Mouse (Mus musculus): ENCODE results near the gene A630076J17Rik. TPM values are rescaled to one million over a fixed set of nuclear protein-coding genes. Genes with fewer than 3 reads are reported as not detected.

Gene A630076J17Rik
- polyA plus RNA-seq, 2 experiments = not detected

DNA sequence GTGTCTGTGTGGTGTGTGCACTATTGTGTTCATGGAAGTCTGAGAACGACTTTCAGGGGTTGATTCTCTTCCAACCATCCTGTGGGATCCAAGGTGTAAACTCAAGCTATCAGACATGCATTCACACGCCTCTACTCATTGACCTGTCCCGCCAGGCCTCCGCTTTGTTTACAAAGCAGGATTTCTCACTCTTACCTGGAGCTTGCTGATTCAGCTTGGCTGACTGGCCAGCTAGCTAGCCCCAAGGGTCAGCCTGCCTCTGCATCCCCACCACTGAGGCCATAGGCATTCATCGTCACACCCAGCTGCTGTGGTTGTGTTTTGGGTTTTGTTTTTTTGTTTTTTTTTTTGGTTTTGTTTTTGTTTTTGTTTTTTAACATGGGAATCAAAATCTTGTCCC, 1.2 kb upstream of the A630076J17Rik start:
- Histone ChIP-seq H3K4me2 (ENCODE audit: low read depth) (no peak overlapping the region), H3K36me3 (replicated peaks; ENCODE audit: control insufficient read depth, insufficient read depth, low read depth) (no peaks in the 10 kb centered on the region), H3K27me3 (ENCODE audit: control insufficient read depth, insufficient read depth, low read length) (no peaks in the 10 kb centered on the region), H3K9ac (replicated peaks) (no peak overlapping the region), H3K4me1 (replicated peaks; ENCODE audit: control insufficient read depth in 2 of 2, insufficient read depth in 2 of 2, low read length in 1 of 2) (peaks cover 0 to 2% of the 10 kb centered on the region in 2 experiments; a peak in 1 of 4 replicates), H3K4me3 (ENCODE audit: insufficient read depth in 1 of 2, low read depth in 2 of 2, low read length in 2 of 2) (no peak overlapping the region), H3K9me3 (ENCODE audit: control insufficient read depth, low read length) (no peaks in the 10 kb centered on the region), H3K27ac (no peak overlapping the region)
- DNase-seq (ENCODE audit: low read depth in 3 of 3, low spot score in 3 of 3) (no peak), ATAC-seq (ENCODE audit: insufficient read depth) (no peak)
- 51% methylated on average over 5 of the region's 5 CpGs for WGBS (ENCODE audit: insufficient replicate concordance)
- TF ChIP-seq CTCF (IDR thresholded peaks at IDR 0.05; ENCODE audit: low read depth) = no peak
- TF ChIP-seq EP300 (IDR thresholded peaks at IDR 0.05; ENCODE audit: low read depth) = no peak

DNA sequence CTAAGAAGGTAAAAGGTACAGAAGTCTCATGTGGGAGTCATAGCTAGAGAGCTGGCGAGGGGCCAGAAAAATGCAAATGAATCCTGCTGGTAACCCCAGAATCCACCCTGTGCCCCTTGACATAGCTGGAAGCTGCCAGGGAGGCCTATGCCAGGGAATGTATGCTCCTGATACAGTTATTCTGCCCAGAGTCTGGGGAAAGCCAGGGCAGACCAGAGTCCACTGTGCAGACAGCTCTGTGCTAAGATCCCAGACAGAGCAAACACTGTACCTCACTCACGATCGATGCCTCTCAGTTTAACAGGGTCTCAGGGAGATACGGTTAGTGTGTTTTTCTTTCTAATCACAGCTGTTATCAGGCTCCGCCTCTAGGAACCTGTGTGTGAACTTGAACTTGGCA, 592 bp upstream of the A630076J17Rik start:
- Histone ChIP-seq H3K9me3 (ENCODE audit: control insufficient read depth, low read length) (no peaks in the 10 kb centered on the region), H3K36me3 (replicated peaks; ENCODE audit: control insufficient read depth, insufficient read depth, low read depth) (no peaks in the 10 kb centered on the region), H3K27me3 (ENCODE audit: control insufficient read depth, insufficient read depth, low read length) (no peaks in the 10 kb centered on the region), H3K27ac (no peak overlapping the region), H3K4me1 (replicated peaks; ENCODE audit: control insufficient read depth in 2 of 2, insufficient read depth in 2 of 2, low read length in 1 of 2) (peaks cover 0 to 2% of the 10 kb centered on the region in 2 experiments; a peak in 1 of 4 replicates), H3K4me2 (ENCODE audit: low read depth) (no peak overlapping the region), H3K4me3 (ENCODE audit: insufficient read depth in 1 of 2, low read depth in 2 of 2, low read length in 2 of 2) (no peak overlapping the region), H3K9ac (replicated peaks) (no peak overlapping the region)
- WGBS (ENCODE audit: insufficient replicate concordance) = 45% methylated on average over 5 of the region's 5 CpGs
- no peak for TF ChIP-seq EP300 (IDR thresholded peaks at IDR 0.05; ENCODE audit: low read depth)
- DNase-seq (ENCODE audit: low read depth in 3 of 3, low spot score in 3 of 3) (no peak), ATAC-seq (ENCODE audit: insufficient read depth) (peak; percentile 70)

DNA sequence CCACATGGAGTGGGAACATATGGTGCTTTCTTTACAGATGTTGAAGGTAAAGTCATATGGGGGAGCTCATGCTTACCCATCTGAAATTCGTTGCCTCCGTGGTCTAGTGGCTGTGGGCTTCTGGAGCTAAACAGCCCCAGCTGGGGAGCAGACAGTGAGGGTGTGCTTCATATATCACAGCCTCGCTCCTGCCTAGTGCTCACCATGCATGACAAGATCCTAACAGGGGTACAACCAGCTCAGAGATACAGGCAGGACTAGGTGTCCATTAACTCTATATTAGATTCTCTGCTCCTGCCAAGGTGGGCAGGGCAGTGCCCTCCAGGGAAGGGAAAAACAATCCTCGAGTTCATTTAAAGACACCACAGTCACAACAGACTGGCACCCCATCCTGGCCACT, 788 bp downstream of the A630076J17Rik start:
- no peaks in the 10 kb centered on the region for H3K27me3 ChIP-seq (ENCODE audit: control insufficient read depth, insufficient read depth, low read length)
- DNase-seq (ENCODE audit: low read depth in 3 of 3, low spot score in 3 of 3) = no peak
- no peak overlapping the region for H3K4me2 ChIP-seq (ENCODE audit: low read depth)
- 54% methylated on average over 4 of the region's 4 CpGs for WGBS (ENCODE audit: insufficient replicate concordance)
- no peaks in the 10 kb centered on the region for H3K36me3 ChIP-seq (replicated peaks; ENCODE audit: control insufficient read depth, insufficient read depth, low read depth)
- H3K9ac ChIP-seq (replicated peaks) = no peak overlapping the region
- H3K4me3 ChIP-seq (ENCODE audit: insufficient read depth in 1 of 2, low read depth in 2 of 2, low read length in 2 of 2) = no peak overlapping the region
- ATAC-seq (ENCODE audit: insufficient read depth) = no peak
- TF ChIP-seq CTCF (IDR thresholded peaks at IDR 0.05; ENCODE audit: low read depth) (no peak), EP300 (IDR thresholded peaks at IDR 0.05; ENCODE audit: low read depth) (no peak)
- peaks cover 0 to 2% of the 10 kb centered on the region in 2 experiments; a peak in 1 of 4 replicates for H3K4me1 ChIP-seq (replicated peaks; ENCODE audit: control insufficient read depth in 2 of 2, insufficient read depth in 2 of 2, low read length in 1 of 2)
- H3K27ac ChIP-seq = no peak overlapping the region
- no peaks in the 10 kb centered on the region for H3K9me3 ChIP-seq (ENCODE audit: control insufficient read depth, low read length)

DNA sequence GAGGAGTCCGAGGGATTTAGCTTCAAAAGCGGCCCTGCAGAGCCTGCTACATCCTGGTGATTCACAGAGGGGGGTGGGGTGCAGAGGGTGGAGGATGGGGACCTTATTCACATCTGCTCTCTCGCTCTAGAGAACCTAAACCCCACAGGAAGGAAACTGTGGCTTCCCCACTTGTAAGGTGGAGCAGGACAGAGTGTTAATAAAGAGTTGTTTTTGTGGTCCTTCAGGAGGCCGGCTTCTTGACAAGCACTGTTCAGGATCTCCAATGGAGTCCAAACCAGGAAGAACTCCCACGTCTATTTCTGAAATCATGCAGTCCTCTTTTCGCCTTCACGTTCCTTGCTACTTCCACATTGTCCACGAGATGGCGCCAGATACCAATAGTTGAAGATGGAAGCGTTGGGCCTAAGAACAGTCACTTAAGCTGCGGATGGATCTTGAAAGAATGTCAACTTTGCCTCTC, 3.0 kb downstream of the A630076J17Rik start:
- H3K9ac ChIP-seq (replicated peaks) = no peak overlapping the region
- H3K27ac ChIP-seq = no peak overlapping the region
- ATAC-seq (ENCODE audit: insufficient read depth) = no peak
- H3K4me2 ChIP-seq (ENCODE audit: low read depth) = no peak overlapping the region
- no peak overlapping the region for H3K4me3 ChIP-seq (ENCODE audit: insufficient read depth in 1 of 2, low read depth in 2 of 2, low read length in 2 of 2)
- H3K36me3 ChIP-seq (replicated peaks; ENCODE audit: control insufficient read depth, insufficient read depth, low read depth) = no peaks in the 10 kb centered on the region
- 4% methylated on average over 11 of the region's 11 CpGs for WGBS (ENCODE audit: insufficient replicate concordance)
- TF ChIP-seq CTCF (IDR thresholded peaks at IDR 0.05; ENCODE audit: low read depth) (peak; percentile 88), EP300 (IDR thresholded peaks at IDR 0.05; ENCODE audit: low read depth) (no peak)
- no peaks in the 10 kb centered on the region for H3K27me3 ChIP-seq (ENCODE audit: control insufficient read depth, insufficient read depth, low read length)
- H3K9me3 ChIP-seq (ENCODE audit: control insufficient read depth, low read length) = no peaks in the 10 kb centered on the region
- peak; percentile 48 to 58 (median 51) for DNase-seq (ENCODE audit: low read depth in 3 of 3, low spot score in 3 of 3)
- peaks cover 0 to 2% of the 10 kb centered on the region in 2 experiments; a peak in 1 of 4 replicates for H3K4me1 ChIP-seq (replicated peaks; ENCODE audit: control insufficient read depth in 2 of 2, insufficient read depth in 2 of 2, low read length in 1 of 2)

DNA sequence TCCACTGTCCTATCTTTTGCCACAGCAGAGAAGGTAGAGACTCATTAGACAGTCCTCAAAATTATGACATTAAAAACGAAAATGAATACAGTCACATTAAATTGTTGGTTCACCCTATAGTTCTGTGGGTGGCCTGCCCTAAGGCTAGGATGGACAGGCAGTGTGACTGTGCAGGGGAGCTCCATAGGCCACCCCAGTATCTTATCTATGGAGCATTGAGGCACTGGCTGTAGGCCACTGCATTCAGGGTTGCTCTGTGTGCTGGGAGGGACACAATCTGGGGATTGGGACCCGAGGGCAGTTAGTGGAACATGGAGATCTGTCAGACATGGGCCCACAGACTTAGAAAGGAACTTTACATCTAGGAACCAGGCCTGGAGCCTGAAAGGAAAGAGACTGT, 3.5 kb downstream of the A630076J17Rik start:
- ATAC-seq (ENCODE audit: insufficient read depth) = no peak
- Histone ChIP-seq H3K4me2 (ENCODE audit: low read depth) (no peak overlapping the region), H3K4me1 (replicated peaks; ENCODE audit: control insufficient read depth in 2 of 2, insufficient read depth in 2 of 2, low read length in 1 of 2) (peaks cover 0 to 2% of the 10 kb centered on the region in 2 experiments; a peak in 1 of 4 replicates), H3K27me3 (ENCODE audit: control insufficient read depth, insufficient read depth, low read length) (no peaks in the 10 kb centered on the region), H3K9me3 (ENCODE audit: control insufficient read depth, low read length) (no peaks in the 10 kb centered on the region), H3K36me3 (replicated peaks; ENCODE audit: control insufficient read depth, insufficient read depth, low read depth) (no peaks in the 10 kb centered on the region), H3K9ac (replicated peaks) (no peak overlapping the region), H3K4me3 (ENCODE audit: insufficient read depth in 1 of 2, low read depth in 2 of 2, low read length in 2 of 2) (no peak overlapping the region), H3K27ac (no peak overlapping the region)
- no peak for TF ChIP-seq EP300 (IDR thresholded peaks at IDR 0.05; ENCODE audit: low read depth)
- no peak for TF ChIP-seq CTCF (IDR thresholded peaks at IDR 0.05; ENCODE audit: low read depth)
- DNase-seq (ENCODE audit: low read depth in 3 of 3, low spot score in 3 of 3) = no peak
- 17% methylated on average over 2 of the region's 2 CpGs for whole genome bisulfite sequencing (ENCODE audit: insufficient replicate concordance)
